Mouse (Mus musculus): Measurements from ENCODE around the gene Scn4a. TPM values are rescaled to one million over a fixed set of nuclear protein-coding genes. Genes with fewer than 3 reads are reported as not detected.

Gene Scn4a
- total and polyA plus RNA-seq, 3 experiments: 11.9 to 22.8 (median 22.1) TPM

DNA sequence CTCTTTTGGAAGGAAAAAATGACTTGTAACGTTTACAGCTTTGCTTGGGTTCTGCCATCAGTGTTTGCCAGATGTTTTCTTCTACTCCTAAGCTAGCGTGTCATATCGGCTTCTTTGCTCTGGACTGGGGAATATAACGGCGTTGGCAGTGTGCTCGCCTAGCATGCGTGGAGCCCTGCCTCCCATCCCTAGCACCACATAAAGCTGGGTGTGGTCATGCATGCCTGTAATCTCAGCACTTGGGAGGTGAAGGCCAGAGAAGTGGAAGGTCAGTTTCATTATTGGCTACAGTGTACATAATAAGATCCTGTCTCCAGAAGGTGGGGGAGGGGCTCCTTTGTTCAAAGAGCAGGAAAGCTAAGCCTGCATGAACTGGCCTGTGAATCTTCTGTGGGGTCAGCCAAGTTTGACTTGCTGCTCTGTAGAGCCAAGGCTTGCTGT is 78.1 kb downstream of the Scn4a start:
- Histone ChIP-seq H3K4me1 (ENCODE audit: control insufficient read depth, insufficient read depth, low read length) (peaks cover 13% of the 10 kb centered on the region), H3K9ac (ENCODE audit: low read depth, low read length) (no peak overlapping the region), H3K27me3 (ENCODE audit: control insufficient read depth, insufficient read depth, low read length) (no peaks in the 10 kb centered on the region), H3K79me2 (replicated peaks; ENCODE audit: control insufficient read depth, insufficient read depth, low read length) (no peaks in the 10 kb centered on the region; the same call in 1 of the 2 replicates), H3K27ac (no peak overlapping the region), H3K36me3 (ENCODE audit: control insufficient read depth, insufficient read depth, low read length) (peaks cover 3% of the 10 kb centered on the region; the same call in 1 of the 2 replicates), H3K4me3 (no peak overlapping the region)
- no peak for DNase-seq
- 58% methylated on average over 7 of the region's 7 CpGs for WGBS
- TF ChIP-seq EP300 (IDR thresholded peaks at IDR 0.05; ENCODE audit: insufficient read depth, low read depth, low read length) (no peak), CTCF (IDR thresholded peaks at IDR 0.05) (no peak), POLR2A (IDR thresholded peaks at IDR 0.05; ENCODE audit: insufficient read depth, low read depth, low read length) (no peak)
- intact Hi-C loops (cut with DNase I): loop anchor here (5.0 to 10.0 kb wide), 2 partner anchors 337 to 510 kb away; partner anchors contain the start of genes Cep95, Ddx5 and Tex2

DNA sequence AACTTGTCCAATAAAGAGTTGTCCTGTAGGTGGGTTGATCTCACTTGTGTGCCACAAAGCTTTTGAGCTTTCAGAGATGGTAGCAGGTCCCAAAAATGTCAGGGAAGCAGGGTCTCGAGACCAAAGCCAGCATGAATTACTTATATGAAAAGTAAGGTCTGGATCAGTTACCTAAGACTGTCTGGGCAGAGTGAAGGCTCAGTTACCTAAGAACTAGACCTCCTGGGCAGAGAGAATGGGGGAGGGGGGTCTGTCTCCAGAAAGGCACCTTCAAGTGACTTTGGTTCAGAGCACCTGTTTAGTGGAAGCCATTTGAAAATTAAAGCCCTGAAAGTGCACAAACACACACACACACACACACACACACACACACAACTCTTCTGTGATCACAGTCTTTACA is 78.7 kb downstream of the Scn4a start:
- no peak overlapping the region for H3K27ac ChIP-seq
- no peak for TF ChIP-seq CTCF (IDR thresholded peaks at IDR 0.05)
- no peak for TF ChIP-seq EP300 (IDR thresholded peaks at IDR 0.05; ENCODE audit: insufficient read depth, low read depth, low read length)
- TF ChIP-seq POLR2A (IDR thresholded peaks at IDR 0.05; ENCODE audit: insufficient read depth, low read depth, low read length): no peak
- H3K4me1 ChIP-seq (ENCODE audit: control insufficient read depth, insufficient read depth, low read length): peaks cover 14% of the 10 kb centered on the region
- DNase-seq: no peak
- H3K27me3 ChIP-seq (ENCODE audit: control insufficient read depth, insufficient read depth, low read length): no peaks in the 10 kb centered on the region
- H3K36me3 ChIP-seq (ENCODE audit: control insufficient read depth, insufficient read depth, low read length): peaks cover 3% of the 10 kb centered on the region; the same call in 1 of the 2 replicates
- 88% methylated on average over 1 of the region's 1 CpGs for WGBS
- H3K9ac ChIP-seq (ENCODE audit: low read depth, low read length): no peak overlapping the region
- H3K79me2 ChIP-seq (replicated peaks; ENCODE audit: control insufficient read depth, insufficient read depth, low read length): no peaks in the 10 kb centered on the region; the same call in 1 of the 2 replicates
- intact Hi-C loops (cut with DNase I): loop anchor here (5.0 to 10.0 kb wide), 2 partner anchors 338 to 510 kb away; partner anchors contain the start of genes Cep95, Ddx5 and Tex2
- H3K4me3 ChIP-seq: no peak overlapping the region

DNA sequence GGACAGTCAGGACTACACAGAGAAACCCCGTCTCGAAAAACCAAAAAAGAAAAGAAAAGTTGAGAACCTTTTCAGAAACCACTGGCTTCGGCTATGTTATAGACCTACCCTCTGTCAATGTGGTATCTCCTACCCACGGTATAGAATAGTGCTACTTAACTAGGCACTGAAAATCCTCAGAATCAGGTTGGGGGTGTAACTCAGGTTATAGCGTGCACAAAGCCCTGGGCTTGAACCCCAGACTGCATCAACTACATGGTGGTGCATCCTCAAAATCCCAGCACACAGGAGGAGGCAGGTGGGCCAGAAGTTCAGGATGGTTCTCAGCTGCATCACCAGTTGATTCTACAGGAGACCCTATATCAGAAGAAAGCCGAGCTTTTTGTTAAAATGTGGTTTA is 79.3 kb downstream of the Scn4a start:
- Histone ChIP-seq H3K79me2 (replicated peaks; ENCODE audit: control insufficient read depth, insufficient read depth, low read length) (no peaks in the 10 kb centered on the region; the same call in 1 of the 2 replicates), H3K4me3 (no peak overlapping the region), H3K9ac (ENCODE audit: low read depth, low read length) (no peak overlapping the region), H3K27me3 (ENCODE audit: control insufficient read depth, insufficient read depth, low read length) (no peaks in the 10 kb centered on the region), H3K27ac (no peak overlapping the region), H3K36me3 (ENCODE audit: control insufficient read depth, insufficient read depth, low read length) (peaks cover 6% of the 10 kb centered on the region; the same call in 1 of the 2 replicates), H3K4me1 (ENCODE audit: control insufficient read depth, insufficient read depth, low read length) (peaks cover 16% of the 10 kb centered on the region)
- WGBS: 96% methylated on average over 6 of the region's 6 CpGs
- TF ChIP-seq CTCF (IDR thresholded peaks at IDR 0.05) (no peak), EP300 (IDR thresholded peaks at IDR 0.05; ENCODE audit: insufficient read depth, low read depth, low read length) (no peak), POLR2A (IDR thresholded peaks at IDR 0.05; ENCODE audit: insufficient read depth, low read depth, low read length) (no peak)
- intact Hi-C loops (cut with DNase I): loop anchor here (2.0 to 10.0 kb wide), 3 partner anchors 57 to 511 kb away; partner anchors contain the start of genes Ccdc47, Cep95, Ddx42 and Ddx5
- no peak for DNase-seq

DNA sequence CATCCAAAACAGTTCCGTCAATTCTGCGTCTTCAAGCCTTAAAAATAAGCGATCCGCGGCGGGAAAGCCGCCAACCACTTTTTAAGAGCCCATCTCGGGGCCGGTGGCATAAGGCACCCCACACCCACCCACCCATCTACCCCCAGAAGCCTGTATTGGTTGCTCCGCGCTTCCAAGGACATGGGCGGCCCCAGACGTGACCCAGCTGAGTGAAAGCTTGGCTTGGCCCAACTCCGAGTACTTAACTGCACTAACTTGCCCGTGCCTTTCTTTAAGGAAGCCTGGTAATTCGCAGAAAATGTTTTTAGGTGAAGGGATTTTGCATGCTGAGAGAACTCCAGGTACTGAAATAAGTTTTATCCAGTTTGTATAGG is 79.8 kb downstream of the Scn4a start:
- Histone ChIP-seq H3K4me1 (ENCODE audit: control insufficient read depth, insufficient read depth, low read length) (peaks cover 20% of the 10 kb centered on the region), H3K27me3 (ENCODE audit: control insufficient read depth, insufficient read depth, low read length) (no peaks in the 10 kb centered on the region), H3K9ac (ENCODE audit: low read depth, low read length) (peak overlapping the region; percentile 74), H3K79me2 (replicated peaks; ENCODE audit: control insufficient read depth, insufficient read depth, low read length) (no peaks in the 10 kb centered on the region; the same call in 1 of the 2 replicates), H3K36me3 (ENCODE audit: control insufficient read depth, insufficient read depth, low read length) (peaks cover 8% of the 10 kb centered on the region; the same call in 1 of the 2 replicates), H3K27ac (peak overlapping the region; percentile 87), H3K4me3 (peak overlapping the region; percentile 94)
- TF ChIP-seq EP300 (IDR thresholded peaks at IDR 0.05; ENCODE audit: insufficient read depth, low read depth, low read length) (no peak), CTCF (IDR thresholded peaks at IDR 0.05) (no peak), POLR2A (IDR thresholded peaks at IDR 0.05; ENCODE audit: insufficient read depth, low read depth, low read length) (no peak)
- DNase-seq: no peak
- whole genome bisulfite sequencing: 10% methylated on average over 16 of the region's 16 CpGs
- intact Hi-C loops (cut with DNase I): loop anchor here (2.0 to 10.0 kb wide), 3 partner anchors 56 to 512 kb away; partner anchors contain the start of genes Ccdc47, Cep95, Ddx42 and Ddx5

DNA sequence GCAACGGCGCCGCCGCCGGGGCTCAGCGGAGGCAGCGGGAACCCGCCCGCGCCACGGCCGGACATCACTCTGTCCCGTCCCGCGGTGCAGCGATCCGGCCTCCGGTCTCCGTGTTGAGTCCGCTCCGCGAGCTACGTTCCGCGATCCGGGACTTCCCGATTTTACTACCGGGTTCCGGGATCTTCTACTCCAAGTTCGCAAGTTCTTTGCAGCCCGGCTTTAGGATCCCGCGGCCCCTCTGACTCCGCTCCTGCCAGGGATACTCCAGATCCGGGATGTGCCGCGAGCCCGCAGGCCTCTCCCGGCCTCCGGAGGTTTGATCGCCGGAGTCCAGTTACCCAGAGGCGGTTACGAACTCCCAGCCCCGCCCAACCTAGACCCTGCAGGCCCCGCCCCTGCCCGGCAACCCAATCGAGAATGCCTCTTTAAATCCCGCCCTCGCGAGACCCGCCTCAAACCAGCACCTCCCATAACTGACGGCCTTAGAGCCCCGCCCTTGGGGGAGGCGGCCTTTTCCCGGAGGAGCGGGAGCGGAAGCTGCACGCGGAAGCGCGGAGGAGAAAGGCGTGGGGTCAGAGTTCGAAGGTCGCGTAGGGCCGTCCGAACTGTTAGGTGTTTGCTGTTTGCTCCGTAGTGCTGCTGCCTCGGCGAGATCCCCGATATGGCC is 80.3 kb downstream of the Scn4a start, which contains the start of gene Smarcd2:
Smarcd2 (minus strand) TSS at position 329 of the 667 bp plus-strand sequence.
- intact Hi-C loops (cut with DNase I): loop anchor here (2.0 to 10.0 kb wide), 3 partner anchors 56 to 512 kb away; partner anchors contain the start of genes Ccdc47, Cep95, Ddx42 and Ddx5
- Histone ChIP-seq H3K4me1 (ENCODE audit: control insufficient read depth, insufficient read depth, low read length) (peaks cover 24% of the 10 kb centered on the region), H3K36me3 (ENCODE audit: control insufficient read depth, insufficient read depth, low read length) (peaks cover 8% of the 10 kb centered on the region; the same call in 1 of the 2 replicates), H3K27me3 (ENCODE audit: control insufficient read depth, insufficient read depth, low read length) (no peaks in the 10 kb centered on the region), H3K4me3 (peak within 1 kb of the TSS; percentile 94), H3K79me2 (replicated peaks; ENCODE audit: control insufficient read depth, insufficient read depth, low read length) (no peaks in the 10 kb centered on the region; the same call in 1 of the 2 replicates), H3K9ac (ENCODE audit: low read depth, low read length) (peak within 1 kb of the TSS; percentile 98), H3K27ac (peak within 1 kb of the TSS; percentile 97)
- under 1% methylated on average over 72 of the region's 72 CpGs for WGBS
- TF ChIP-seq CTCF (IDR thresholded peaks at IDR 0.05) (no peak), POLR2A (IDR thresholded peaks at IDR 0.05; ENCODE audit: insufficient read depth, low read depth, low read length) (peak; percentile 91), EP300 (IDR thresholded peaks at IDR 0.05; ENCODE audit: insufficient read depth, low read depth, low read length) (0 out of 2 replicates have a peak, but pooled peaks have one; percentile 31)
- peak; percentile 99 to 100 for DNase-seq
